Mouse (Mus musculus) erythroblast, embryonic 14.5 days (primary cell): ENCODE results near the gene Fsip1. TPM values are rescaled to one million over a fixed set of nuclear protein-coding genes. Genes with fewer than 3 reads are reported as not detected.

ENCODE experiments used
- H3K27me3 ChIP-seq: 2 replicates; pipeline ENCODE4 v1.6.1; 2012; ENCODE audit warnings: inconsistent platforms; ENCODE audit not compliant: control insufficient read depth
- H3K36me3 ChIP-seq: 2 replicates; pipeline ENCODE4 v1.6.1; 2012; ENCODE audit warnings: mild to moderate bottlenecking, inconsistent platforms; ENCODE audit not compliant: control insufficient read depth
- H3K4me1 ChIP-seq: 2 replicates; pipeline ENCODE4 v1.6.1; 2012; ENCODE audit warnings: inconsistent platforms; ENCODE audit not compliant: control insufficient read depth
- H3K4me3 ChIP-seq: replicated peaks from 2 replicates; pipeline ENCODE3; 2012; ENCODE audit warnings: moderate library complexity, mild to moderate bottlenecking, inconsistent platforms
- H3K9me3 ChIP-seq: 2 replicates; pipeline ENCODE4 v1.6.1; 2012; ENCODE audit warnings: low read length, inconsistent platforms, mixed read lengths; ENCODE audit not compliant: control insufficient read depth
- GATA1 ChIP-seq: IDR thresholded peaks from 2 replicates; pipeline ENCODE4 v1.6.1; 2012; ENCODE audit warnings: low read length, inconsistent platforms, mixed read lengths
- TAL1 ChIP-seq: IDR thresholded peaks from 3 replicates; pipeline ENCODE4 v1.6.1; 2012; ENCODE audit warnings: low read length, inconsistent platforms, mixed read lengths
- polyA plus RNA-seq: library from polyadenylated mRNA; stranded (reverse); fragments of >175 nt; gene quantifications from 2 replicates; pipeline ENCODE4 v1.2.3, GENCODE M21; 2012

Fsip1 gene
- polyA plus RNA-seq, 1 experiment: not detected

DNA sequence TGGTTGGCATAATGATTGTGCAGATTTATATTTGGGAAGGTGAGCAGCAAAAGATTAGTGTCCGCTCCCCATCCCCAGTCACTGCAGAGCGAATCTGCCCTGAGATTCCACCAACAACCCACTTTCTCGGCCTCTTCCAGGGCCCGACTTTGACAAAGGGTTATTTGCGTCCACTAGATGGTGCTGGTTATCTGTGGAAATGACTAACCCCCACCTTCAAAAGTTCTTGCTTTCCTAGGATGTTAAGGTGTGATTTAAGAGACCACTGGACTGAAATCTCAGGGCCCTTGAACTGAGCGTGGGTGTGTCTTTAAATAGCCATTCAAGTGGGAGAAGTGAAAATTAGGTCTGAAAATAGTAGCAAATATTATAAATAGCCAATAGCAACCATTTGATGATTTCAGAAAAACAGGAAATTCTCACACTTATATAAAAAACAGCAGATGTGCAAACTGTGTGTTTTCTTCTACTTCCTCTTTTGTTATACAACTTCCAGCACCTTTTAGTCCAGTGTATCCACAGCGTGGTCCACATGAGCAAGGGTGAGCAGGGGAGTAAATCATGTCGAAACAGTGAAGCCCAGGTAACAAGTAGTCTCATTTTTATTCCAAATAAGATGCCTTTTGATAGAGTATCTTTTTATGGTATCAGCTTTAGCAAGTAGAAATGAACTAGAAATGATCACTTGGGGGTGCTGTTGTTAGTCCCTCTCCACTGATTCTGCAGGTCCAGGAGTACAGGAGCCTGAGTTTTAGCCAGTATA, 6.6 kb upstream of the Fsip1 start:
- Histone ChIP-seq H3K27me3 (no peaks in the 10 kb centered on the region), H3K36me3 (no peaks in the 10 kb centered on the region), H3K4me1 (no peaks in the 10 kb centered on the region), H3K4me3 (no peak overlapping the region), H3K9me3 (0 out of 2 replicates have a peak, but pooled peaks cover 2% of the 10 kb centered on the region)
- TF ChIP-seq GATA1: no peak

DNA sequence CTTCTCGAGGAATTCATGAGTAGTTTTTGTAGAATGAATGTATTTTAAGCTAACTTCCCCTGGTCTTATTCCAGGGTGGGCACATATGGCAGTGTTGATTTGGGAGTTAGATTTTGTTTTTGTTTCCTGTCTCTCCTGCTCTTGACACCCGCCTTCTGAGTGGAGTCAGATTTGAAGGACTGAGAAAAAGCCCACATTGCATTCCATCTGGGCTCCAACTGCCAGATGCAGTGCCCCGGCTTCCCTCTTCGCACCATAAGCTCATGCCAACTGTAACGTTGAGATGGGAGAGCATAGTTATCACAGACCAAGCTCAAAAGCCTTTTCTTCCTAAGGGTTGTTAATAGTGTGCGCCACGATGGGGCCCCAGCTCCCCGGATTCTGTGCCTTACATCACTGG, 5.9 kb upstream of the Fsip1 start:
- no peaks in the 10 kb centered on the region for H3K36me3 ChIP-seq
- H3K4me1 ChIP-seq: no peaks in the 10 kb centered on the region
- TF ChIP-seq GATA1: no peak
- TF ChIP-seq TAL1: no peak
- H3K4me3 ChIP-seq: no peak overlapping the region
- H3K9me3 ChIP-seq: 0 out of 2 replicates have a peak, but pooled peaks cover 2% of the 10 kb centered on the region
- no peaks in the 10 kb centered on the region for H3K27me3 ChIP-seq

DNA sequence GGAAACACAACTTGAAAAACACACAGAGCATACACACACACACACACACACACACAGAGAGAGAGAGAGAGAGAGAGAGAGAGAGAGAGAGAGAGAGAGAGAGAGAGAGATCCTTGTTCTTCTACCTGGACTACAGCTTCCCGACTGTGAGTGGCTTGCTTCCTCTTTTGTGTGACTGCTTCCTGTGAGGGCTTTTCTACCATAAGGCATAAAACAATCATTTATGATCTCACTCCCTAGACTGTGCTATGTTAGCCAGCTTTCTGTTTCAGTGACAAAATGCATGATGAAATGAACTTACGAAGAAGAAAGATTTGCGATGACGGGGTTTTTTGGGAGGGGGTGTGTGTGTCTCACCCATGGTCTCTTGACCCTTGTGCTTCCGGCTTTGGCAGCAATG, 3.0 kb upstream of the Fsip1 start:
- no peaks in the 10 kb centered on the region for H3K9me3 ChIP-seq
- no peak overlapping the region for H3K4me3 ChIP-seq
- TF ChIP-seq TAL1 (no peak), GATA1 (no peak)
- no peaks in the 10 kb centered on the region for H3K36me3 ChIP-seq
- H3K27me3 ChIP-seq: no peaks in the 10 kb centered on the region
- peaks cover 5% of the 10 kb centered on the region for H3K4me1 ChIP-seq

DNA sequence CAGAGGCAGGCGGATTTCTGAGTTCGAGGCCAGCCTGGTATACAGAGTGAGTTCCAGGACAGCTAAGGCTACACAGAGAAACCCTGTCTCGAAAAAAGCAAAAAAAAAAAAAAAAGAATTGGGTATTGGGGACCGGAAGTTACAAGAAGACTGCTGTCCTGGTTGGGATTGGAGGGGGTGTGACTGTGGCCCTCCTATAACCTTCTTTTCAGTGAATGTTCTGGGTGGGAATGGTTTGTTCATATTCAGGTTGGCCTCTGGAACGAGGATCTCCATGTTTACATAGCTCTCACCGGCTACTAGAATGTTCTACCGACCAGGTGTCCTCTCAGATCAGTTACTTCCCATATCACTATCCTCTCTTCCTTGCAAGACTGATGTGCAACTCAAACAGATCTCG, 328 bp upstream of the Fsip1 start:
- Histone ChIP-seq H3K27me3 (no peaks in the 10 kb centered on the region), H3K9me3 (no peaks in the 10 kb centered on the region), H3K4me3 (peak overlapping the region; percentile 34), H3K4me1 (peaks cover 5% of the 10 kb centered on the region), H3K36me3 (no peaks in the 10 kb centered on the region)
- TF ChIP-seq GATA1: no peak
- no peak for TF ChIP-seq TAL1

DNA sequence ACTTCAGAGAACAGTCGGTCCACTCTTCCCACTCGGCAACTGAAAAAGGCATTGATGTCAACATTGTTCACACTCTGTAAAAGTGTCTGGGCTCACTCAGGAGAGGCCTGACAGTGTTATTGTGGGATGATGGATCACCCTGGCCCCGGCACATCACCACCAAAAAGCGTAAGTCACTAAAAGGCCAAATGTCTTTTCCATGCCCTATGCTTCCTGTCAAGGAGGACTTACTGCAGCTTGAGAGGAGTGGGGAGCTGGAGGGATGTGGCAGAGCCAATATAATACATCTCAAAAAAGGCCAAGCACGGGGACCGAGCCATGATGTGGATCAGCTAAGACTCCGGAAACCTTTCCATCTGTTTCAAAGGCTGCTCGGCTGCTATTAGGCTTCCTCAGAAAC, 2.2 kb downstream of the Fsip1 start:
- TF ChIP-seq TAL1 (no peak), GATA1 (no peak)
- peaks cover 5% of the 10 kb centered on the region for H3K4me1 ChIP-seq
- no peaks in the 10 kb centered on the region for H3K27me3 ChIP-seq
- no peak overlapping the region for H3K4me3 ChIP-seq
- H3K36me3 ChIP-seq: no peaks in the 10 kb centered on the region
- no peaks in the 10 kb centered on the region for H3K9me3 ChIP-seq

DNA sequence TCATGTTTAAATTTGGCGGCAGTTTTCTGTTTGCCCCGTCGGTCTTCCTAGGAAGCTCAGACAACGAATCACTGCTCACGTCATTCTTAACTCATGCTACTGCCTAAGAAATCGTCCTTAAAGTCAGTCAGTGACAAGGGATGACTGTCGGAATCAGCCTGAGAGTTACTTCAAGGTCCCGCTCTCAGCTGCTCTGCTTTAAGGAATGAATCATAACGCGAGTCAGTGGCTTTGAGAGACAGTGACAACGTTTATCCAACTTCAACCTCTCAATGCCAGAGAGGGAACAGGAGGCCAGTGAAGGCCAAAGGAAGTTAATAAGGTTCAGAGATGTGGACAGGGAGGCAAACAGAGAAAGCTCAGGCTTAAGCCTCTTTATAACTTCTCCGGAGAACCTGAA, 7.8 kb downstream of the Fsip1 start:
- TF ChIP-seq GATA1: no peak
- TF ChIP-seq TAL1: no peak
- Histone ChIP-seq H3K9me3 (no peaks in the 10 kb centered on the region), H3K4me1 (no peaks in the 10 kb centered on the region), H3K4me3 (no peak overlapping the region), H3K27me3 (no peaks in the 10 kb centered on the region), H3K36me3 (no peaks in the 10 kb centered on the region)

DNA sequence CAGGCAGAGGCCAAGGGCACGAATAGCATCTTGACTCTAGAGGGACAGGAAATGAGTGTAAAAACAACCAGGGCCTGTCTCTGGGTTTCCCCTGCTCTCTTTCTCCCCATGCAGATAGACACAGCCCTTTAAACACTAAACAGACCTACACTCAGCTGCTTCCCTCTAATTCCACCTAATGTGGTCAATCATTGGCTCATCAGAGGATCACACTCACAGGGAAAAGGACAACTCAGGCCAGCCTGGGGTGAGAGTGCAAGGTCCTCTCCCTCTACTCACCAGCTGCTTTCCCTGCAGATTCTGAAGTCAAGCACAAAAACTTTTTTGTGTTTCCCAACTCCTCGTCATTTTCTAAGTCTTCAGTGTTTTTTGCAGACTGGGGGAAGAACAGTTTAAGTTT, 8.8 kb downstream of the Fsip1 start:
- Histone ChIP-seq H3K4me1 (no peaks in the 10 kb centered on the region), H3K27me3 (no peaks in the 10 kb centered on the region), H3K9me3 (no peaks in the 10 kb centered on the region), H3K4me3 (no peak overlapping the region), H3K36me3 (no peaks in the 10 kb centered on the region)
- TF ChIP-seq TAL1: no peak
- TF ChIP-seq GATA1: no peak

DNA sequence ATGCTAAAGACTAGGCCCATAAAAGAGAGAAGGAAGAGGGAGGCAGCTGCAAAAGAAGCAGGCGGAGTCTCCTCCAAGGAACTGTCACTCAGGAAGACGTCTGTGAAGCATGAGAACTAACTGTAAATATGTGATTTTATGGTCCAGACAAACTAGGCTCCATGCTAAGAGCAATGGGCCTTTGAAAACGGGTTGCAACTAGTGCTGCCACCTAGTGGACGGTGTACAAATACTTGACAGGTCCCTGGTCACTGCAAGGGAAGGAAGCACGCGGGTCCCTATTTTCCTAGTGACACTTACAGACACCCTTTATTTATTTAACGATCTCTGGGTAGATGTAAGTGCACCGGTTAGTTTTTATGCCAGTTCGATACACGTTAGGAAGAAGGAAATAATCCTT, 10.9 kb downstream of the Fsip1 start:
- Histone ChIP-seq H3K4me3 (no peak overlapping the region), H3K4me1 (no peaks in the 10 kb centered on the region), H3K9me3 (no peaks in the 10 kb centered on the region), H3K27me3 (no peaks in the 10 kb centered on the region), H3K36me3 (no peaks in the 10 kb centered on the region)
- TF ChIP-seq TAL1 (no peak), GATA1 (no peak)

DNA sequence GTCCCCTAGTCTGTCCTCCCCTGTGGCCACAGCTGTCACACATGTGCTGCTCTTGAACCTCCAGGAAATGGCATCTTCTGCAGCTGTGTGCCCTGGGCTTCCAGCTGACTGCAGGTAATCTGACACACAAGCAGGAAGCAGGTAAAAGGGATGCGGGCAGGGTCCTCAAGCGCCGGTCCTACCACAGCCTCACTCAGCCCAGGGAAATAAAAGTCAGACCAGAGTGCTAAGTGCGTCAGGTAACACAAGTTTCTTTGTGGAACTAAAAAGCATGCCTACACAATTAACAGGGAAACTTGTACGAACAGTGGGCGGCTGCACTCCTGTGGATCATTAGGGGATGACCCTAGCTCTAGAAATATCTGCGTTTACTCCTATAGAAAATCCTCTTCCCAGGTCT, 20.6 kb downstream of the Fsip1 start:
- no peaks in the 10 kb centered on the region for H3K4me1 ChIP-seq
- H3K27me3 ChIP-seq: no peaks in the 10 kb centered on the region
- H3K36me3 ChIP-seq: no peaks in the 10 kb centered on the region
- TF ChIP-seq GATA1: no peak
- TF ChIP-seq TAL1: no peak
- no peak overlapping the region for H3K4me3 ChIP-seq
- H3K9me3 ChIP-seq: no peaks in the 10 kb centered on the region

DNA sequence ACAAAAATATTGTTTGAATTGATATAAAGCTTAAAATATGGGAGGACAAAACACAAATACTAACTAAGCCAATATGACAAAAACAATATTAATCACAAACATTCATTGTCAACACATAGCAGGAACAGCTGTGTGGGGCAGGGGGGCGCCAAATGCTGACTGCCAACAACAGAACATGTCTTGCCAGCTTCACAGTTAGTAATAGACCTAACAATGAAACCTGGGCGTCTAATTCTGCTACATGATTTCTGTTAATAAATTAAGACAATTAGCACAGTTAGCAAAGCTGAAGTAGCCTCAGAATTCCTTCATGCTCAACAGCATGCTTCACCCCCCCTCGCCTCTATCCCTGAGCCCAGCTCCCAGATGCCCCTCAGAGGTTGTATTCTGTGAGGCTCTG, 21.2 kb downstream of the Fsip1 start:
- no peaks in the 10 kb centered on the region for H3K9me3 ChIP-seq
- no peaks in the 10 kb centered on the region for H3K36me3 ChIP-seq
- no peaks in the 10 kb centered on the region for H3K4me1 ChIP-seq
- no peak overlapping the region for H3K4me3 ChIP-seq
- TF ChIP-seq GATA1 (no peak), TAL1 (no peak)
- no peaks in the 10 kb centered on the region for H3K27me3 ChIP-seq
